In genomic region chr12:71778948-71779347, GRCm38 (mm10) we compare ENCODE assay signal across 10 mouse cellular contexts.
"Had no signal": no experiment of that assay in that cellular context is flagged by ENCODE, and none has a peak within 500 bp of the region (broad histone marks: within the 10 kb centered on the region; RNA-seq: fewer than 3 reads in every experiment).

No protein-coding gene starts in this region.

- DNase-seq: spleen, adult 18-20 months; thymus, adult 18-20 months; thymus, adult 2 months; thymus, postnatal 14 days; thymus, postnatal 25 days; thymus, postnatal 36 days; thymus, postnatal 4 days had no signal

- H3K9me3 ChIP-seq: neural tube, embryonic 15.5 days; stomach, embryonic 15.5 days had no signal

- H3K9ac ChIP-seq: neural tube, embryonic 15.5 days; stomach, embryonic 15.5 days had no signal

- H3K36me3 ChIP-seq: neural tube, embryonic 15.5 days; stomach, embryonic 15.5 days had no signal

- H3K27ac ChIP-seq: neural tube, embryonic 15.5 days; stomach, embryonic 15.5 days; stomach, postnatal 0 days had no signal

- H3K27me3 ChIP-seq: neural tube, embryonic 15.5 days; stomach, embryonic 15.5 days had no signal
